Mouse (Mus musculus): ENCODE results near the gene Tmem170. TPM values are rescaled to one million over a fixed set of nuclear protein-coding genes. Genes with fewer than 3 reads are reported as not detected.

Tmem170 gene
- polyA plus RNA-seq, 1 experiment from 2014 or later = 10.1 TPM

- no peaks in the 10 kb centered on the region for H3K4me1 ChIP-seq (replicated peaks; ENCODE audit: control insufficient read depth, insufficient read depth)
- no peak overlapping the region for H3K9ac ChIP-seq (ENCODE audit: low read length)
- no peak overlapping the region for H3K27ac ChIP-seq (replicated peaks)
- TF ChIP-seq CTCF (IDR thresholded peaks at IDR 0.05; ENCODE audit: low read depth) = no peak
- no peak for TF ChIP-seq EP300 (optimal IDR thresholded peaks at IDR 0.05)
- no peaks in the 10 kb centered on the region for H3K27me3 ChIP-seq (ENCODE audit: control insufficient read depth, insufficient read depth, low read length)
- H3K4me2 ChIP-seq (replicated peaks; ENCODE audit: low read depth) = no peak overlapping the region
- ATAC-seq (ENCODE audit: low FRiP score, low TSS enrichment) (no peak), DNase-seq (ENCODE audit: low spot score) (no peak)
- H3K4me3 ChIP-seq (ENCODE audit: low read depth, low read length) = no peak overlapping the region
- WGBS = 79% methylated on average over 5 of the region's 5 CpGs
- H3K36me3 ChIP-seq (ENCODE audit: control insufficient read depth, insufficient read depth, low read length) = peaks cover 5% of the 10 kb centered on the region; the same call in 1 of the 2 replicates
- H3K9me3 ChIP-seq (ENCODE audit: control insufficient read depth, low read length) = no peaks in the 10 kb centered on the region
Measured at GRCm38 (mm10) chr8:111832983-111833382, 43.6 kb downstream of the Tmem170 start.

GRCm38 (mm10) chr8:111831996-111832395 lies 44.6 kb downstream of the Tmem170 start:
- no peak for TF ChIP-seq EP300 (optimal IDR thresholded peaks at IDR 0.05)
- no peak for TF ChIP-seq CTCF (IDR thresholded peaks at IDR 0.05; ENCODE audit: low read depth)

GRCm38 (mm10) chr8:111828595-111828994 lies 48.0 kb downstream of the Tmem170 start:
- H3K4me1 ChIP-seq (replicated peaks; ENCODE audit: control insufficient read depth, insufficient read depth) = no peaks in the 10 kb centered on the region
- peaks cover 5% of the 10 kb centered on the region; the same call in 1 of the 2 replicates for H3K36me3 ChIP-seq (ENCODE audit: control insufficient read depth, insufficient read depth, low read length)
- no peaks in the 10 kb centered on the region for H3K9me3 ChIP-seq (ENCODE audit: control insufficient read depth, low read length)
- H3K27me3 ChIP-seq (ENCODE audit: control insufficient read depth, insufficient read depth, low read length) = no peaks in the 10 kb centered on the region
- no peak overlapping the region for H3K4me2 ChIP-seq (replicated peaks; ENCODE audit: low read depth)
- no peak overlapping the region for H3K9ac ChIP-seq (ENCODE audit: low read length)
- DNase-seq (ENCODE audit: low spot score) (no peak), ATAC-seq (ENCODE audit: low FRiP score, low TSS enrichment) (peak; percentile 63; the same call in 1 of the 2 replicates)
- WGBS = 59% methylated on average over 6 of the region's 6 CpGs
- TF ChIP-seq EP300 (optimal IDR thresholded peaks at IDR 0.05) (no peak), CTCF (IDR thresholded peaks at IDR 0.05; ENCODE audit: low read depth) (no peak)
- H3K4me3 ChIP-seq (ENCODE audit: low read depth, low read length) = no peak overlapping the region
- peak overlapping the region; percentile 5 for H3K27ac ChIP-seq (replicated peaks)

More at GRCm38 (mm10) chr8:111831996-111832395, 44.6 kb downstream of the Tmem170 start:
- ATAC-seq (ENCODE audit: low FRiP score, low TSS enrichment) = no peak
- Histone ChIP-seq H3K27me3 (ENCODE audit: control insufficient read depth, insufficient read depth, low read length) (no peaks in the 10 kb centered on the region), H3K27ac (replicated peaks) (no peak overlapping the region), H3K9ac (ENCODE audit: low read length) (no peak overlapping the region), H3K4me2 (replicated peaks; ENCODE audit: low read depth) (no peak overlapping the region), H3K4me1 (replicated peaks; ENCODE audit: control insufficient read depth, insufficient read depth) (no peaks in the 10 kb centered on the region), H3K4me3 (ENCODE audit: low read depth, low read length) (no peak overlapping the region), H3K36me3 (ENCODE audit: control insufficient read depth, insufficient read depth, low read length) (peaks cover 5% of the 10 kb centered on the region; the same call in 1 of the 2 replicates), H3K9me3 (ENCODE audit: control insufficient read depth, low read length) (no peaks in the 10 kb centered on the region)
- WGBS = 57% methylated on average over 4 of the region's 4 CpGs
- no peak for DNase-seq (ENCODE audit: low spot score)

GRCm38 (mm10) chr8:111825219-111825618 lies 51.3 kb downstream of the Tmem170 start:
- H3K36me3 ChIP-seq (ENCODE audit: control insufficient read depth, insufficient read depth, low read length) = peaks cover 5% of the 10 kb centered on the region; the same call in 1 of the 2 replicates
- TF ChIP-seq EP300 (optimal IDR thresholded peaks at IDR 0.05) = no peak
- peak; percentile 83 for TF ChIP-seq CTCF (IDR thresholded peaks at IDR 0.05; ENCODE audit: low read depth)
- H3K9ac ChIP-seq (ENCODE audit: low read length) = no peak overlapping the region
- no peak overlapping the region for H3K4me2 ChIP-seq (replicated peaks; ENCODE audit: low read depth)
- DNase-seq (ENCODE audit: low spot score) (peak; percentile 34), ATAC-seq (ENCODE audit: low FRiP score, low TSS enrichment) (no peak)
- no peaks in the 10 kb centered on the region for H3K9me3 ChIP-seq (ENCODE audit: control insufficient read depth, low read length)
- 0 out of 2 replicates have a peak overlapping the region, but pooled peaks have one; percentile 24 for H3K27ac ChIP-seq (replicated peaks)
- H3K4me3 ChIP-seq (ENCODE audit: low read depth, low read length) = no peak overlapping the region
- no peaks in the 10 kb centered on the region for H3K27me3 ChIP-seq (ENCODE audit: control insufficient read depth, insufficient read depth, low read length)
- no peaks in the 10 kb centered on the region for H3K4me1 ChIP-seq (replicated peaks; ENCODE audit: control insufficient read depth, insufficient read depth)
- WGBS = 58% methylated on average over 6 of the region's 6 CpGs

- ATAC-seq (ENCODE audit: low FRiP score, low TSS enrichment) (no peak), DNase-seq (ENCODE audit: low spot score) (no peak)
- Histone ChIP-seq H3K4me1 (replicated peaks; ENCODE audit: control insufficient read depth, insufficient read depth) (no peaks in the 10 kb centered on the region), H3K4me3 (ENCODE audit: low read depth, low read length) (no peak overlapping the region), H3K27ac (replicated peaks) (no peak overlapping the region), H3K36me3 (ENCODE audit: control insufficient read depth, insufficient read depth, low read length) (peaks cover 5% of the 10 kb centered on the region; the same call in 1 of the 2 replicates), H3K4me2 (replicated peaks; ENCODE audit: low read depth) (no peak overlapping the region), H3K9me3 (ENCODE audit: control insufficient read depth, low read length) (no peaks in the 10 kb centered on the region), H3K27me3 (ENCODE audit: control insufficient read depth, insufficient read depth, low read length) (no peaks in the 10 kb centered on the region), H3K9ac (ENCODE audit: low read length) (no peak overlapping the region)
- no peak for TF ChIP-seq EP300 (optimal IDR thresholded peaks at IDR 0.05)
- peak; percentile 61 for TF ChIP-seq CTCF (IDR thresholded peaks at IDR 0.05; ENCODE audit: low read depth)
- WGBS = 93% methylated on average over 5 of the region's 5 CpGs
Measured at GRCm38 (mm10) chr8:111824334-111824733, 52.2 kb downstream of the Tmem170 start.

- 77% methylated on average over 10 of the region's 10 CpGs for WGBS
Measured at GRCm38 (mm10) chr8:111821199-111821598, 55.4 kb downstream of the Tmem170 start.

More at GRCm38 (mm10) chr8:111821199-111821598, 55.4 kb downstream of the Tmem170 start:
- no peak overlapping the region for H3K27ac ChIP-seq (replicated peaks)
- no peaks in the 10 kb centered on the region for H3K9me3 ChIP-seq (ENCODE audit: control insufficient read depth, low read length)
- ATAC-seq (ENCODE audit: low FRiP score, low TSS enrichment) (no peak), DNase-seq (ENCODE audit: low spot score) (no peak)
- no peaks in the 10 kb centered on the region for H3K27me3 ChIP-seq (ENCODE audit: control insufficient read depth, insufficient read depth, low read length)
- no peaks in the 10 kb centered on the region for H3K36me3 ChIP-seq (ENCODE audit: control insufficient read depth, insufficient read depth, low read length)
- H3K9ac ChIP-seq (ENCODE audit: low read length) = no peak overlapping the region
- no peak for TF ChIP-seq EP300 (optimal IDR thresholded peaks at IDR 0.05)
- no peak for TF ChIP-seq CTCF (IDR thresholded peaks at IDR 0.05; ENCODE audit: low read depth)
- H3K4me1 ChIP-seq (replicated peaks; ENCODE audit: control insufficient read depth, insufficient read depth) = no peaks in the 10 kb centered on the region
- H3K4me3 ChIP-seq (ENCODE audit: low read depth, low read length) = no peak overlapping the region
- H3K4me2 ChIP-seq (replicated peaks; ENCODE audit: low read depth) = no peak overlapping the region

Data from stomach, postnatal 0 days (tissue).